Mouse (Mus musculus) bone marrow, adult 2 months (tissue): Measurements from ENCODE around the gene Olfr462.

Experiments
- CTCF ChIP-seq: fragments of 200-500 bp; IDR thresholded peaks from 2 replicates; pipeline ENCODE4 v1.5.1; 2011; ENCODE audit warnings: low read length, control low read depth; ENCODE audit not compliant: control insufficient read depth, insufficient read depth
- POLR2A ChIP-seq: fragments of 200-500 bp; IDR thresholded peaks from 2 replicates; pipeline ENCODE4 v1.6.1; 2011; ENCODE audit warnings: low read depth, mild to moderate bottlenecking, control low read depth, low read length, borderline replicate concordance; ENCODE audit not compliant: control insufficient read depth

- TF ChIP-seq CTCF: no peak
- TF ChIP-seq POLR2A: no peak
These were observed 38.5 kb downstream of the Olfr462 start for GRCm38 (mm10) chr11:87853597-87853954.
